Mouse (Mus musculus): ENCODE results near the gene Guk1. TPM values are rescaled to one million over a fixed set of nuclear protein-coding genes. Genes with fewer than 3 reads are reported as not detected.

The Guk1 gene
- polyA plus RNA-seq, 1 experiment from 2014 or later: 114 TPM

DNA sequence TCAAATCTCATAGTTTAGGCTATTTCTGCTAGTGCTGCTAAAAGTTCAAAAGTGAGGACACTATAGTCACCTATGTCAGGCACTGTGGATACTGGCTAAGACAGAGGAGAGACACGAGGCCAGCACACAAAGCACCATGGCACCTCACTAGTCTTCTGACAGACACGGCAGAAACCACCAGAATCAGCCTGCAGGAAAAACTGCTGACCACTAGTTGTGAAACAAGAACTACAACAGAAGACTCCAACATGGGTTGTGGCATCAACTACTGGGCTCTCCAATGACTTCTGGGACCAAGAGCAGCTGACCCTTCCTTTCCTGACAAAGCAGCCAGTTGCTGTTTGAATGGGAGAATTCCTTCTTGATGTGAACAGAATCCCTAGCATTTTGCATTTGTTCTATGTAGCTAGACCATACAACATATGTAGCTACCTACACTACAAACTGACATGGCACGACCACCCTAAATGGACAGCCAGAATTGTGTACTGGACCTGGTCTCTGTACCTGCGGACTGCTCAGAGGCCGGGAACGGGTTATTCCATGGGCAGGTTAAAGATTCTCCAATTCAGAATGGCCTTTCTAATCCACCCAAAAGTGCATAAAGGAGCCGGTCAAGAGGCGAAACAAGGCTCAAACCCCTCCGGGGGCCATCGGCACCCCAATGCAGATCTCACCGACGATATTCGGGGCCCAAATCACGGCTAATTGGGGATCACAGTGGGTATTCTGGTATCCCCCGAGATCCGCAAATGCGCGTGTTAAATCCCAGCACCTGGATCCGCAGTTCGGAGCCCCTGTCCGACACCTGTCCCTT is 35.0 kb upstream of the Guk1 start:
- H3K4me2 ChIP-seq (ENCODE audit: low read depth, low read length): peak overlapping the region; percentile 82
- no peak for DNase-seq (ENCODE audit: low spot score)
- H3K27ac ChIP-seq (replicated peaks; ENCODE audit: low read depth, low read length): peak overlapping the region; percentile 97
- 5% methylated on average over 21 of the region's 21 CpGs for WGBS
- H3K36me3 ChIP-seq (ENCODE audit: control insufficient read depth, insufficient read depth, low read length): peaks cover 3% of the 10 kb centered on the region; the same call in 1 of the 2 replicates
- peak overlapping the region; percentile 100 for H3K9ac ChIP-seq (ENCODE audit: low read depth, low read length)
- peaks cover 37% of the 10 kb centered on the region for H3K4me1 ChIP-seq (ENCODE audit: control insufficient read depth, insufficient read depth, low read length)
- H3K9me3 ChIP-seq (ENCODE audit: control insufficient read depth, low read length): no peaks in the 10 kb centered on the region
- no peaks in the 10 kb centered on the region for H3K27me3 ChIP-seq (replicated peaks; ENCODE audit: control insufficient read depth, insufficient read depth, low read length)
- peak overlapping the region; percentile 100 for H3K4me3 ChIP-seq (ENCODE audit: low read depth, low read length)
- ATAC-seq (ENCODE audit: low read depth): no peak

DNA sequence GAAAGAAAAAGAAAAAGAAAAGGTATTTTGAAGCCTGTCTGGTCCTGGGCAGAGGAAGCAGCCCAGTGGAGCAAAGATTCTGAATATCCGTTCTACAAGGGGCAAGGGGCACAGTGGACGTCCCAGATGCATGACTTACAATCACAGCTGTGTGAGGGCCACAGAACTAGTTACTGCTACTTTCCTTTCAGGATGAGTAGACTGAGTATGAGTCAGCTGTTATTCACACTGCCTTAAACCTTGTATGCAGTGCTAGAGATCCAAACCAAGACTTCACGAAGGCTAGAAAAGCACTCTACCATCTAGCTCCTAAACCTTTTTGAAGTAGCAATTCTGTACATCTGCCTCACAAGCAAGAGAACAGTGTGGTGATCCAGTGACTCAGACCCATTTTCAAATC is 34.2 kb upstream of the Guk1 start:
- Histone ChIP-seq H3K9me3 (ENCODE audit: control insufficient read depth, low read length) (no peaks in the 10 kb centered on the region), H3K9ac (ENCODE audit: low read depth, low read length) (peak overlapping the region; percentile 100), H3K27ac (replicated peaks; ENCODE audit: low read depth, low read length) (no peak overlapping the region; the same call in 1 of the 2 replicates), H3K4me2 (ENCODE audit: low read depth, low read length) (peak overlapping the region; percentile 82), H3K4me1 (ENCODE audit: control insufficient read depth, insufficient read depth, low read length) (peaks cover 37% of the 10 kb centered on the region), H3K36me3 (ENCODE audit: control insufficient read depth, insufficient read depth, low read length) (peaks cover 3% of the 10 kb centered on the region; the same call in 1 of the 2 replicates), H3K4me3 (ENCODE audit: low read depth, low read length) (peak overlapping the region; percentile 100), H3K27me3 (replicated peaks; ENCODE audit: control insufficient read depth, insufficient read depth, low read length) (no peaks in the 10 kb centered on the region)
- ATAC-seq (ENCODE audit: low read depth) (no peak), DNase-seq (ENCODE audit: low spot score) (no peak)
- 38% methylated on average over 3 of the region's 3 CpGs for WGBS

- H3K4me1 ChIP-seq (ENCODE audit: control insufficient read depth, insufficient read depth, low read length): peaks cover 41% of the 10 kb centered on the region
- H3K27me3 ChIP-seq (replicated peaks; ENCODE audit: control insufficient read depth, insufficient read depth, low read length): no peaks in the 10 kb centered on the region
- ATAC-seq (ENCODE audit: low read depth) (no peak), DNase-seq (ENCODE audit: low spot score) (no peak)
- H3K27ac ChIP-seq (replicated peaks; ENCODE audit: low read depth, low read length): no peak overlapping the region
- H3K36me3 ChIP-seq (ENCODE audit: control insufficient read depth, insufficient read depth, low read length): peaks cover 10% of the 10 kb centered on the region; the same call in 1 of the 2 replicates
- H3K9me3 ChIP-seq (ENCODE audit: control insufficient read depth, low read length): no peaks in the 10 kb centered on the region
- H3K4me2 ChIP-seq (ENCODE audit: low read depth, low read length): peak overlapping the region; percentile 82
- H3K4me3 ChIP-seq (ENCODE audit: low read depth, low read length): peak overlapping the region; percentile 100
- WGBS: 67% methylated on average over 2 of the region's 2 CpGs
- H3K9ac ChIP-seq (ENCODE audit: low read depth, low read length): no peak overlapping the region; the same call in 1 of the 2 replicates
Observed at GRCm38 (mm10) chr11:59225167-59225566, 33.2 kb upstream of the Guk1 start.

GRCm38 (mm10) chr11:59224470-59224869 is 32.5 kb upstream of the Guk1 start:
- no peaks in the 10 kb centered on the region for H3K27me3 ChIP-seq (replicated peaks; ENCODE audit: control insufficient read depth, insufficient read depth, low read length)
- no peaks in the 10 kb centered on the region for H3K9me3 ChIP-seq (ENCODE audit: control insufficient read depth, low read length)
- no peak overlapping the region for H3K9ac ChIP-seq (ENCODE audit: low read depth, low read length)
- H3K4me3 ChIP-seq (ENCODE audit: low read depth, low read length): no peak overlapping the region
- DNase-seq (ENCODE audit: low spot score) (no peak), ATAC-seq (ENCODE audit: low read depth) (no peak)
- 55% methylated on average over 2 of the region's 2 CpGs for WGBS
- H3K36me3 ChIP-seq (ENCODE audit: control insufficient read depth, insufficient read depth, low read length): peaks cover 17% of the 10 kb centered on the region; the same call in 1 of the 2 replicates
- H3K4me2 ChIP-seq (ENCODE audit: low read depth, low read length): peak overlapping the region; percentile 16
- peaks cover 41% of the 10 kb centered on the region for H3K4me1 ChIP-seq (ENCODE audit: control insufficient read depth, insufficient read depth, low read length)
- no peak overlapping the region for H3K27ac ChIP-seq (replicated peaks; ENCODE audit: low read depth, low read length)

DNA sequence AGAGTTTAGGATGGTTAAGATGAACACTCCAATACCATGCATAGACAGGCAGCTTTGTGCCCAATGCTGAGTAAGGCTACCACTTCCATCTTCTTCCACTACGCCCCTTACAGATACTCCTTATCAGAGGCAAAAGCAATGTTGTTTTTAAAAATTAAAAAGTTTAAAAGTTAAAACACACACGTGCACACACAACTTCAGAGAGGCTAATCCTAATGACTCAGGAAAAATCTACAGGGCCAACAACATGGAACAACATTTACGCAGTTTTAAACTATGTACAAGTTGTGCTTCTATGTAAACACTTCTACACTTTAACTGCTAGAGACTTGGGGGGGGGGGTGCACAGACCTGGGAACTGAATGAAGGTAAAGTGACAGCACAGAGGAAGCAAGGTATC is 32.0 kb upstream of the Guk1 start:
- Histone ChIP-seq H3K27ac (replicated peaks; ENCODE audit: low read depth, low read length) (no peak overlapping the region), H3K4me3 (ENCODE audit: low read depth, low read length) (no peak overlapping the region), H3K36me3 (ENCODE audit: control insufficient read depth, insufficient read depth, low read length) (peaks cover 18% of the 10 kb centered on the region; the same call in 1 of the 2 replicates), H3K27me3 (replicated peaks; ENCODE audit: control insufficient read depth, insufficient read depth, low read length) (no peaks in the 10 kb centered on the region), H3K9me3 (ENCODE audit: control insufficient read depth, low read length) (no peaks in the 10 kb centered on the region), H3K4me1 (ENCODE audit: control insufficient read depth, insufficient read depth, low read length) (peaks cover 41% of the 10 kb centered on the region), H3K4me2 (ENCODE audit: low read depth, low read length) (peak overlapping the region; percentile 16; the same call in 1 of the 2 replicates), H3K9ac (ENCODE audit: low read depth, low read length) (no peak overlapping the region)
- 86% methylated on average over 3 of the region's 3 CpGs for WGBS
- ATAC-seq (ENCODE audit: low read depth) (no peak), DNase-seq (ENCODE audit: low spot score) (no peak)

DNA sequence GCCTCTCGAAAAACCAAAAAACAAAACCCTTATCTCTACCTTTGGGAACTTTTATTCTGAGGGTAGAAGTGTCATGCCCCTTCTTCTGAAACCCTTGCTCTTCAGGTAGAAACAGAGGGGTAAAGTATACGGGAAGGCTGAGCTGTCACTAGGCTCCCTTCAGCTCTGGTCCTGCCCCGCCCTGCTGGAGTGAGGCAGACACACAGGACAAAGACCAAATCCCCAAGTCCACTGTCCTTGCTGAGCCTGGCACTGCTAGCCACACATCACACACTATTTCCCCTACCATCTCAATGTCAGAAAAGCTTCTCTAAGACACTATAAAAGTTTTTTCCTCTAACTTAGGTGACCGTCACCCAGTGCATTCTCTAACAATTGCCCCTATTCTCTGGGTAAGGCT is 30.3 kb upstream of the Guk1 start:
- H3K27ac ChIP-seq (replicated peaks; ENCODE audit: low read depth, low read length): no peak overlapping the region
- H3K9me3 ChIP-seq (ENCODE audit: control insufficient read depth, low read length): no peaks in the 10 kb centered on the region
- no peak overlapping the region for H3K4me2 ChIP-seq (ENCODE audit: low read depth, low read length)
- H3K36me3 ChIP-seq (ENCODE audit: control insufficient read depth, insufficient read depth, low read length): peaks cover 26% of the 10 kb centered on the region; the same call in 1 of the 2 replicates
- no peak overlapping the region for H3K9ac ChIP-seq (ENCODE audit: low read depth, low read length)
- DNase-seq (ENCODE audit: low spot score): no peak
- no peak for ATAC-seq (ENCODE audit: low read depth)
- H3K27me3 ChIP-seq (replicated peaks; ENCODE audit: control insufficient read depth, insufficient read depth, low read length): no peaks in the 10 kb centered on the region
- no peak overlapping the region for H3K4me3 ChIP-seq (ENCODE audit: low read depth, low read length)
- WGBS: 91% methylated on average over 4 of the region's 4 CpGs
- peaks cover 35% of the 10 kb centered on the region for H3K4me1 ChIP-seq (ENCODE audit: control insufficient read depth, insufficient read depth, low read length)

GRCm38 (mm10) chr11:59221604-59222003 is 29.6 kb upstream of the Guk1 start:
- Histone ChIP-seq H3K9me3 (ENCODE audit: control insufficient read depth, low read length) (no peaks in the 10 kb centered on the region), H3K27ac (replicated peaks; ENCODE audit: low read depth, low read length) (no peak overlapping the region), H3K9ac (ENCODE audit: low read depth, low read length) (no peak overlapping the region), H3K27me3 (replicated peaks; ENCODE audit: control insufficient read depth, insufficient read depth, low read length) (no peaks in the 10 kb centered on the region), H3K36me3 (ENCODE audit: control insufficient read depth, insufficient read depth, low read length) (peaks cover 26% of the 10 kb centered on the region; the same call in 1 of the 2 replicates), H3K4me2 (ENCODE audit: low read depth, low read length) (no peak overlapping the region), H3K4me3 (ENCODE audit: low read depth, low read length) (no peak overlapping the region), H3K4me1 (ENCODE audit: control insufficient read depth, insufficient read depth, low read length) (peaks cover 33% of the 10 kb centered on the region)
- no peak for DNase-seq (ENCODE audit: low spot score)
- ATAC-seq (ENCODE audit: low read depth): no peak

- no peak overlapping the region for H3K4me2 ChIP-seq (ENCODE audit: low read depth, low read length)
- no peak overlapping the region for H3K27ac ChIP-seq (replicated peaks; ENCODE audit: low read depth, low read length)
- peaks cover 30% of the 10 kb centered on the region for H3K36me3 ChIP-seq (ENCODE audit: control insufficient read depth, insufficient read depth, low read length)
Observed at GRCm38 (mm10) chr11:59219064-59219463, 27.1 kb upstream of the Guk1 start.

More at GRCm38 (mm10) chr11:59219064-59219463, 27.1 kb upstream of the Guk1 start:
- H3K9ac ChIP-seq (ENCODE audit: low read depth, low read length): no peak overlapping the region
- no peak for ATAC-seq (ENCODE audit: low read depth)
- no peaks in the 10 kb centered on the region for H3K9me3 ChIP-seq (ENCODE audit: control insufficient read depth, low read length)
- no peaks in the 10 kb centered on the region for H3K27me3 ChIP-seq (replicated peaks; ENCODE audit: control insufficient read depth, insufficient read depth, low read length)
- peaks cover 10% of the 10 kb centered on the region for H3K4me1 ChIP-seq (ENCODE audit: control insufficient read depth, insufficient read depth, low read length)
- DNase-seq (ENCODE audit: low spot score): no peak
- no peak overlapping the region for H3K4me3 ChIP-seq (ENCODE audit: low read depth, low read length)

Measured in embryonic facial prominence, embryonic 14.5 days (tissue).